Mouse (Mus musculus) heart, adult 2 months (tissue): ENCODE measurements around the gene Gm10722.
"Not testable (repeated sequence)": the region's sequence is repeated elsewhere in the genome, so short reads cannot be mapped to it uniquely, and the experiment has no call there.

Experiments used
- CTCF ChIP-seq: fragments of 200-600 bp; IDR thresholded peaks from 2 replicates; pipeline ENCODE4 v1.8.1; 2022; ENCODE audit warnings: antibody characterized with exemption, mild to moderate bottlenecking, moderate library complexity
- EP300 ChIP-seq: fragments of 200-500 bp; IDR thresholded peaks from 2 replicates; pipeline ENCODE4 v1.6.1; 2011; ENCODE audit warnings: low read depth, low read length, control low read depth; ENCODE audit not compliant: insufficient read depth

GRCm38 (mm10) chr9:3036577-3036976 is 35.9 kb downstream of the Gm10722 start, which contains the start of gene Gm10715:
- not testable (repeated sequence) for TF ChIP-seq CTCF, EP300
